Mouse (Mus musculus) ES-E14 (cell line): ENCODE data around the gene Fbxo28. TPM values are rescaled to one million over a fixed set of nuclear protein-coding genes. Genes with fewer than 3 reads are reported as not detected.

Experiments used
- DNase-seq: peaks from one replicate; pipeline ENCODE4 v3.0.0-alpha.2; 2013; ENCODE audit warnings: low read depth, low spot score
- H3K27ac ChIP-seq: 2 replicates; pipeline ENCODE4 v1.5.1; 2012; ENCODE audit warnings: low read depth, mild to moderate bottlenecking, low read length, moderate library complexity, mixed read lengths; ENCODE audit not compliant: poor library complexity, insufficient read depth, severe bottlenecking
- H3K36me3 ChIP-seq: 2 replicates; pipeline ENCODE4 v1.6.1; 2012; ENCODE audit warnings: mild to moderate bottlenecking, low read length, moderate library complexity, mixed read lengths; ENCODE audit not compliant: control insufficient read depth, poor library complexity, insufficient read depth, severe bottlenecking
- H3K4me1 ChIP-seq, 2 experiments: fragments of 150-350 bp in 1 of 2; sonication (generic) in 1 of 2; 2 replicates each; pipeline ENCODE4 v1.6.1; 2012; ENCODE audit warnings: low read length in 2 of 2, mild to moderate bottlenecking in 1 of 2, mixed read lengths in 1 of 2; ENCODE audit not compliant: control insufficient read depth in 2 of 2, insufficient read depth in 2 of 2, poor library complexity in 1 of 2
- H3K4me3 ChIP-seq, 2 experiments: fragments of 150-350 bp in 1 of 2; sonication (generic) in 1 of 2; 2 replicates each; pipeline ENCODE4 v1.5.1; 2012; ENCODE audit warnings: low read length in 2 of 2, low read depth in 1 of 2, mild to moderate bottlenecking in 1 of 2, mixed read lengths in 1 of 2; ENCODE audit not compliant: insufficient read depth in 1 of 2, poor library complexity in 1 of 2, severe bottlenecking in 1 of 2
- H3K9ac ChIP-seq: 2 replicates; pipeline ENCODE4 v1.6.1; 2012; ENCODE audit warnings: low read depth, mild to moderate bottlenecking, low read length, mixed read lengths; ENCODE audit not compliant: poor library complexity, insufficient read depth, severe bottlenecking
- H3K9me3 ChIP-seq: fragments of 150-350 bp; sonication (generic); 2 replicates; pipeline ENCODE4 v1.6.1; 2012; ENCODE audit warnings: low read depth, mild to moderate bottlenecking, low read length; ENCODE audit not compliant: control insufficient read depth, insufficient read depth
- CHD2 ChIP-seq: IDR thresholded peaks from 2 replicates; pipeline ENCODE4 v1.6.1; 2014; ENCODE audit warnings: mild to moderate bottlenecking, low read depth, low read length, inconsistent platforms
- HCFC1 ChIP-seq: IDR thresholded peaks from 2 replicates; pipeline ENCODE4 v1.6.1; 2012; ENCODE audit warnings: low read length, inconsistent platforms, borderline replicate concordance; ENCODE audit not compliant: insufficient read depth
- MAFK ChIP-seq: IDR thresholded peaks from 2 replicates; pipeline ENCODE4 v1.6.1; 2014; ENCODE audit warnings: mild to moderate bottlenecking, low read depth, low read length, inconsistent platforms; ENCODE audit not compliant: insufficient read depth
- ZC3H11A ChIP-seq: IDR thresholded peaks from 2 replicates; pipeline ENCODE4 v1.6.1; 2012; ENCODE audit warnings: low read depth, mild to moderate bottlenecking, inconsistent platforms, low read length, borderline replicate concordance
- ZNF384 ChIP-seq: IDR thresholded peaks from 2 replicates; pipeline ENCODE4 v1.6.1; 2012; ENCODE audit warnings: low read depth, low read length, inconsistent platforms
- in situ Hi-C, 2 experiments: fragments of 600-800 bp; cut with MboI; formaldehyde crosslinking; loops; one replicate each; pipeline ENCODE4 v1.15.1; 2025; ENCODE audit warnings: low sequenced_read_pairs in 2 of 2, inconsistent platforms in 1 of 2; ENCODE audit not compliant: unreplicated experiment in 2 of 2
- total RNA-seq: library from RNA; depleted of rRNA; stranded (reverse); fragments of 300-350 nt; gene quantifications from 2 replicates; pipeline ENCODE4 v1.2.3, GENCODE M21; 2012

The Fbxo28 gene
- total RNA-seq, 1 experiment: 25.8 TPM

GRCm38 (mm10) chr1:182332090-182333034 lies 9.1 kb downstream of the Fbxo28 start:
- no peak for DNase-seq
- TF ChIP-seq HCFC1: no peak
- no peak for TF ChIP-seq CHD2
- no peak for TF ChIP-seq MAFK
- no peak for TF ChIP-seq ZC3H11A
- Histone ChIP-seq H3K4me1 (peaks cover 2 to 3% of the 10 kb centered on the region in 2 experiments; a peak in 2 of 4 replicates), H3K9ac (no peak overlapping the region), H3K4me3 (no peak overlapping the region), H3K27ac (no peak overlapping the region), H3K9me3 (no peaks in the 10 kb centered on the region), H3K36me3 (peaks cover 4% of the 10 kb centered on the region)
- in situ Hi-C loops: no loop called here

GRCm38 (mm10) chr1:182325919-182326318 lies 15.5 kb downstream of the Fbxo28 start:
- Histone ChIP-seq H3K9ac (no peak overlapping the region), H3K4me1 (no peaks in the 10 kb centered on the region), H3K9me3 (no peaks in the 10 kb centered on the region), H3K27ac (no peak overlapping the region), H3K4me3 (no peak overlapping the region), H3K36me3 (peaks cover 26% of the 10 kb centered on the region)
- in situ Hi-C loops: no loop called here
- no peak for TF ChIP-seq HCFC1
- no peak for TF ChIP-seq ZNF384
- no peak for TF ChIP-seq ZC3H11A
- no peak for TF ChIP-seq MAFK
- DNase-seq: no peak

GRCm38 (mm10) chr1:182324552-182324951 lies 16.9 kb downstream of the Fbxo28 start:
- no peaks in the 10 kb centered on the region for H3K4me1 ChIP-seq
- H3K4me3 ChIP-seq: no peak overlapping the region
- H3K36me3 ChIP-seq: peaks cover 27% of the 10 kb centered on the region
- TF ChIP-seq ZC3H11A (no peak), CHD2 (no peak), MAFK (no peak), ZNF384 (no peak), HCFC1 (no peak)
- DNase-seq: no peak
- no peak overlapping the region for H3K27ac ChIP-seq
- H3K9ac ChIP-seq: no peak overlapping the region
- in situ Hi-C loops: loop anchor here (25.0 kb wide), 1 partner anchor 437 kb away; no protein-coding TSS in a partner anchor
- no peaks in the 10 kb centered on the region for H3K9me3 ChIP-seq

- in situ Hi-C loops: loop anchor here (25.0 kb wide), 1 partner anchor 436 kb away; no protein-coding TSS in a partner anchor
- Histone ChIP-seq H3K27ac (no peak overlapping the region), H3K9me3 (no peaks in the 10 kb centered on the region), H3K9ac (no peak overlapping the region), H3K36me3 (peaks cover 27% of the 10 kb centered on the region), H3K4me1 (no peaks in the 10 kb centered on the region), H3K4me3 (no peak overlapping the region)
- no peak for TF ChIP-seq MAFK
- TF ChIP-seq ZNF384: no peak
- TF ChIP-seq CHD2: no peak
- DNase-seq: no peak
These were observed 18.3 kb downstream of the Fbxo28 start for GRCm38 (mm10) chr1:182323139-182323538.
